Mouse (Mus musculus) liver, embryonic 13.5 days (tissue): ENCODE data around the gene Map1lc3b. TPM values are rescaled to one million over a fixed set of nuclear protein-coding genes. Genes with fewer than 3 reads are reported as not detected.

Experiments used
- ATAC-seq: fragments of 200-750 bp; cut with Nextera tagmentation; 2 replicates; pipeline ENCODE4 v1.8.0; 2017; ENCODE audit warnings: low read depth, mild to moderate bottlenecking, moderate number of reproducible peaks, moderate library complexity
- DNase-seq: peaks from one replicate; pipeline ENCODE4 v3.0.0; 2022
- H3K27ac ChIP-seq: fragments of 300-500 bp; sonication (generic); 2 replicates; pipeline ENCODE4 v1.5.1; 2015; ENCODE audit warnings: moderate library complexity, mild to moderate bottlenecking, inconsistent platforms
- H3K27me3 ChIP-seq: fragments of 300-500 bp; sonication (generic); 2 replicates; pipeline ENCODE4 v1.6.1; 2015; ENCODE audit warnings: mild to moderate bottlenecking, inconsistent platforms
- H3K36me3 ChIP-seq: fragments of 300-500 bp; sonication (generic); 2 replicates; pipeline ENCODE4 v1.6.1; 2015; ENCODE audit warnings: mild to moderate bottlenecking, inconsistent platforms
- H3K4me1 ChIP-seq: fragments of 300-500 bp; sonication (generic); replicated peaks from 2 replicates; pipeline ENCODE4 v1.6.1; 2015; ENCODE audit warnings: inconsistent platforms
- H3K4me2 ChIP-seq: fragments of 300-500 bp; sonication (generic); 2 replicates; pipeline ENCODE4 v1.6.1; 2015; ENCODE audit warnings: inconsistent platforms, mild to moderate bottlenecking, moderate library complexity
- H3K4me3 ChIP-seq: fragments of 300-500 bp; sonication (generic); replicated peaks from 2 replicates; pipeline ENCODE4 v1.5.1; 2015; ENCODE audit warnings: mild to moderate bottlenecking, inconsistent platforms
- H3K9ac ChIP-seq: fragments of 300-500 bp; sonication (generic); 2 replicates; pipeline ENCODE4 v1.6.1; 2015; ENCODE audit warnings: mild to moderate bottlenecking, inconsistent platforms
- H3K9me3 ChIP-seq: fragments of 300-500 bp; sonication (generic); replicated peaks from 2 replicates; pipeline ENCODE4 v1.6.1; 2016; ENCODE audit warnings: inconsistent platforms
- WGBS: fragments of 180-500 bp; shearing (Covaris S2); methylation state at CpG from one replicate; pipeline ENCODE4 v1.1.7; 2015; ENCODE audit not compliant: insufficient replicate concordance; 5-methylcytosine and 5-hydroxymethylcytosine counted together
- polyA plus RNA-seq: library from polyadenylated mRNA; unstranded; fragments of >200 nt; fragmentation: Nextera tagmentation; extraction: Ambion mirVana; gene quantifications from 2 replicates; pipeline ENCODE4 v1.2.1, GENCODE M21; 2015

Gene Map1lc3b
- polyA plus RNA-seq, 1 experiment from 2014 or later, result 135 TPM

- ATAC-seq, result peak; percentile 78
- Histone ChIP-seq H3K4me1 (peaks cover 87% of the 10 kb centered on the region), H3K27ac (peak overlapping the region; percentile 23; the same call in 1 of the 2 replicates), H3K36me3 (no peaks in the 10 kb centered on the region), H3K9ac (no peak overlapping the region), H3K27me3 (no peaks in the 10 kb centered on the region), H3K9me3 (no peaks in the 10 kb centered on the region), H3K4me3 (no peak overlapping the region), H3K4me2 (no peak overlapping the region)
- 52% methylated on average over 3 of the region's 3 CpGs for WGBS
- DNase-seq, result peak; percentile 34
Observed at GRCm38 (mm10) chr8:121573275-121573674, 16.9 kb upstream of the Map1lc3b start.

DNA sequence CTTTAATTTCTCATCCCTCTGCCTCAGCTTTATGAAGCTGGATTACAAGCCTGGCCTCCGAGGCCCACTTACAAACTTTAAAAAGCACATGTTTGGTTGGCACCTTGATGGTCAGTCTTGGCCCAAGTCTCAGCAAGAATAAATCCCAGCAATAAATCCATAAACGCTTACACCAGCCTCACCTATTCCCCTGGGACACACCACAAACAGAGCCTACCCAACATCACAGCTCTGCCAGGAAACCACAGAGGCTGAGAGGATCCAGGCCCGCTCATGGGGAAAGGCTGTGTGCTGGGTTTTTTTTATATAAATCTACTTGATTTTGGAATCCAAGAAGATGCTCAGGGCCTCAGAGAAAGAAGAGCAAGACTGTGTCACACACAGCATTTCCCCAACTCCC lies 14.5 kb upstream of the Map1lc3b start:
- Histone ChIP-seq H3K4me1 (peaks cover 89% of the 10 kb centered on the region), H3K4me2 (no peak overlapping the region), H3K9ac (no peak overlapping the region), H3K4me3 (no peak overlapping the region), H3K36me3 (no peaks in the 10 kb centered on the region), H3K27me3 (no peaks in the 10 kb centered on the region), H3K9me3 (no peaks in the 10 kb centered on the region), H3K27ac (no peak overlapping the region)
- ATAC-seq (no peak), DNase-seq (no peak)
- 78% methylated on average over 3 of the region's 3 CpGs for WGBS

DNA sequence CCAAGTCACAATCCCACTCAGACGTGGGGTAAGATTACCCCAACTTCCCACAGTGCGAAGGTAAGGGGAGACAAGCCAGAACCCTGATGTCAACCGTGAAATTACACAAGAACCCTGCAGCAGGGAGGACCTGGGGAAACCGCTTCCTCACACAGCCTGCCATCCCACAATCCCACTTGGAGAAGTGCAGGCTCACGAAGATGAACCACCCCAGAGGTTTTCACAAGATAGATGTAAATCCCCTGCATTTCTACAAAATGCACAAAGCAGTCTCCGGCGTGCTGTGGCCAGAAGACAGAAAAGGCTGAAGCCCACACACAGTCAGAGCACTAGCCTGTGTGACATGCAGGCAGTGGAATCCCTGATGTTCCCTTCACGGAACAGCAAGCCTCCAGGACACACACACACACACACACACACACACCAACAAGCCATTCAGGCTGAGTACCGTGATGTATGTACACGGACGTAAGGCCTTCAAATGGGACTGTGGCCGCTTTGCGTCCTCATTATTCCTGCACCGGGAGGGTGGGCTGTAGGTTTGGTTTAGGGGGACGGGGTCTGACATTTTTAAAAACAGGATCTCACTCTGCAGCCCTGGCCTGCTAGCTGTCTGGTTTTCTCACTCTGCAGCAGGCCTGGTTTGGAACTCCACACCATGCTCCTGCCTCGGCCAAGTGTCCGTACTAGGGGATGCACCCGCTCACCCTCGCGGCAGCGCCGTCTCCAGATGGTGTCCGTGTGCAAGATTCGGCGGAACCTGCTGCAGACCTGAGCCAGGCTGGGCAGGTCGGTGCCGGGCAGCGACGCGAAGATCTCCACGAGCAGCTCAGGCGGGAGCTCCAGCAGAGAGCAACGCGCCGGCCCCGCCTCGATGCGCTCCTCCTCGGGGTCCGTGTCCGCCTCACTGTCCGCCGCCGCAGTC lies 12.1 kb upstream of the Map1lc3b start:
- H3K4me2 ChIP-seq, result peak overlapping the region; percentile 99
- no peaks in the 10 kb centered on the region for H3K9me3 ChIP-seq
- H3K27me3 ChIP-seq, result no peaks in the 10 kb centered on the region
- WGBS, result 2% methylated on average over 44 of the region's 44 CpGs
- peak overlapping the region; percentile 91 for H3K9ac ChIP-seq
- no peak for DNase-seq
- peak overlapping the region; percentile 83 for H3K27ac ChIP-seq
- ATAC-seq, result no peak; the same call in 1 of the 2 replicates
- peaks cover 75% of the 10 kb centered on the region for H3K4me1 ChIP-seq
- no peaks in the 10 kb centered on the region for H3K36me3 ChIP-seq
- peak overlapping the region; percentile 88 for H3K4me3 ChIP-seq

GRCm38 (mm10) chr8:121578676-121579451 lies 11.3 kb upstream of the Map1lc3b start, which contains the start of gene Fbxo31:
TSS of gene Fbxo31 (minus strand) at chr8:121578806.
- Histone ChIP-seq H3K4me2 (peak within 1 kb of the TSS; percentile 99), H3K4me3 (peak within 1 kb of the TSS; percentile 88), H3K4me1 (peaks cover 67% of the 10 kb centered on the region), H3K27ac (peak within 1 kb of the TSS; percentile 83), H3K9ac (peak within 1 kb of the TSS; percentile 91), H3K9me3 (no peaks in the 10 kb centered on the region), H3K36me3 (no peaks in the 10 kb centered on the region), H3K27me3 (no peaks in the 10 kb centered on the region)
- 2% methylated on average over 63 of the region's 63 CpGs for WGBS
- DNase-seq (peak; percentile 92), ATAC-seq (peak; percentile 89)

DNA sequence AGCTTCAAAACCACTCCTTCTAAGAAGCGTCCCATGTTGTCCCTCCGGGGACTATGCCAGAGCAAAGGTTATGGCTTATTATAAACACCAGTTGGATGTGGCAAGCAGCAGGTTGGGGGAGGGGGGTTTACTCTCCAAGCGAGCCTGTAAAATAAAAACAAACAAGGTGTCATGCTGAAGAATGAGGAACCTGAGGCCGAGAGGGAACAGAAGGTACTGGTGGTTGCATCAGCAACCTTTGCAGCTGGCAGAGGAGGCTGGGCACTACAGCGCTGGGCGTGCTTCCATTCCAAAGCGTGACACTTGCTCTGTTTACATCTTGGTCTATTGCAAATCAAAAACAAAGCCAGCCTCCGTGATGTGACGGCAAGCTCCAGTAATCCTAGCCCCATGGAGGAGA lies 9.7 kb upstream of the Map1lc3b start:
- Histone ChIP-seq H3K27ac (peak overlapping the region; percentile 50), H3K9ac (no peak overlapping the region), H3K9me3 (no peaks in the 10 kb centered on the region), H3K36me3 (no peaks in the 10 kb centered on the region), H3K4me2 (0 out of 2 replicates have a peak overlapping the region, but pooled peaks have one; percentile 99), H3K4me1 (peaks cover 62% of the 10 kb centered on the region), H3K4me3 (no peak overlapping the region), H3K27me3 (no peaks in the 10 kb centered on the region)
- WGBS, result 39% methylated on average over 9 of the region's 9 CpGs
- ATAC-seq, result no peak
- DNase-seq, result no peak

DNA sequence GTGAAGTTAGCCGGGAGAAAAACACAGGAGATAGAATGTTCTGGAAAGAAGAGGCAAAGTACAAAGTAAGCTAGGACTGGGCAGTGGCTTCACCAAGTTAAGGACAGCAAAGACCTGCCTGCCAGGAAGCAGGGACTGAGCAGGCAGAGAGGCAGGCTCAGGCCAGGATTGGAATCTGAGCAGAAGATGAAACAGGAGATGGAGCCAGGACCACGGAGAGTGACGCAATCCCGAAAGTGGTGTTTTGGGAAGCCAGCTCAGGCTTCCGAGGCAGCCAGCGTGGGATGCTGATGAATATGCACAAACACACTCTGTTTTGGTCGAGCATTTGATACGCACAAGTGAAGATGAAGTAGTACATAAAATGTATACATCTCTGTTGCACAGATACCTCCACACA lies 6.5 kb upstream of the Map1lc3b start:
- H3K4me1 ChIP-seq, result peaks cover 61% of the 10 kb centered on the region
- H3K36me3 ChIP-seq, result no peaks in the 10 kb centered on the region
- H3K4me3 ChIP-seq, result no peak overlapping the region
- WGBS, result 46% methylated on average over 8 of the region's 8 CpGs
- H3K9ac ChIP-seq, result no peak overlapping the region
- ATAC-seq (no peak), DNase-seq (no peak)
- no peaks in the 10 kb centered on the region for H3K27me3 ChIP-seq
- H3K4me2 ChIP-seq, result no peak overlapping the region
- no peak overlapping the region for H3K27ac ChIP-seq
- no peaks in the 10 kb centered on the region for H3K9me3 ChIP-seq

GRCm38 (mm10) chr8:121584730-121585129 lies 5.4 kb upstream of the Map1lc3b start:
- peak; percentile 25 for DNase-seq
- Histone ChIP-seq H3K36me3 (no peaks in the 10 kb centered on the region), H3K9ac (peak overlapping the region; percentile 85), H3K4me1 (peaks cover 63% of the 10 kb centered on the region), H3K9me3 (no peaks in the 10 kb centered on the region), H3K27ac (peak overlapping the region; percentile 90), H3K4me3 (peak overlapping the region; percentile 75), H3K4me2 (peak overlapping the region; percentile 79), H3K27me3 (no peaks in the 10 kb centered on the region)
- no peak for ATAC-seq
- WGBS, result 26% methylated on average over 13 of the region's 13 CpGs

- WGBS, result under 1% methylated on average over 47 of the region's 47 CpGs
- no peaks in the 10 kb centered on the region for H3K9me3 ChIP-seq
- peak overlapping the region; percentile 90 for H3K27ac ChIP-seq
- ATAC-seq, result peak; percentile 85
- peak overlapping the region; percentile 79 for H3K4me2 ChIP-seq
- DNase-seq, result peak; percentile 99
- peak overlapping the region; percentile 75 for H3K4me3 ChIP-seq
- peak overlapping the region; percentile 85 for H3K9ac ChIP-seq
- no peaks in the 10 kb centered on the region for H3K27me3 ChIP-seq
- H3K4me1 ChIP-seq, result peaks cover 61% of the 10 kb centered on the region
- no peaks in the 10 kb centered on the region for H3K36me3 ChIP-seq
Observed at GRCm38 (mm10) chr8:121585159-121585825, 4.9 kb upstream of the Map1lc3b start.

DNA sequence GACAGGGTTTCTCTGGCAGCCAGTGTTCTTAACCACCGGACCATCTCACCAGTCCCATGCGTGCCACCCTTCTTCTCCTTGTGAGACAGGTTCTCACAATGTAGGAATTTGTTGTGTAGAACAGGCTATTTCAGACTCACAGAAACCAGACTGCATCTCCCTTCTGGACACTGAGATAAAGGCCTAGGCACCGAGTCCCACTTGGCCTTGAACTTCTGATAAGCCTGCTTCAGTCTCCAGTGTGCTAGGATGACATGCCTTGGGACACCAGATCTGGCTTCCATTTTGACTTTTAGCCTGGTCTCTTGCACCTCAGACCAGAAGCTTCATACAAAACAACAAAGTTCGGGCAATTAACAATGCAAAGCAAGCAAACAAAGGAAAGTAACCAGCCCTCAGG lies 1.4 kb upstream of the Map1lc3b start:
- no peaks in the 10 kb centered on the region for H3K27me3 ChIP-seq
- WGBS, result 18% methylated on average over 4 of the region's 4 CpGs
- ATAC-seq (peak; percentile 68), DNase-seq (peak; percentile 77)
- H3K36me3 ChIP-seq, result peaks cover 12% of the 10 kb centered on the region
- peak overlapping the region; percentile 96 for H3K9ac ChIP-seq
- H3K4me1 ChIP-seq, result peaks cover 72% of the 10 kb centered on the region
- peak overlapping the region; percentile 15; the same call in 1 of the 2 replicates for H3K4me3 ChIP-seq
- peak overlapping the region; percentile 87 for H3K4me2 ChIP-seq
- H3K9me3 ChIP-seq, result no peaks in the 10 kb centered on the region
- peak overlapping the region; percentile 97 for H3K27ac ChIP-seq

GRCm38 (mm10) chr8:121589205-121589726 lies 895 bp upstream of the Map1lc3b start:
- Histone ChIP-seq H3K36me3 (peaks cover 17% of the 10 kb centered on the region), H3K27me3 (no peaks in the 10 kb centered on the region), H3K9me3 (no peaks in the 10 kb centered on the region), H3K4me3 (peak overlapping the region; percentile 15), H3K9ac (peak overlapping the region; percentile 96), H3K4me2 (peak overlapping the region; percentile 87), H3K27ac (peak overlapping the region; percentile 97), H3K4me1 (peaks cover 75% of the 10 kb centered on the region)
- 21% methylated on average over 2 of the region's 2 CpGs for WGBS
- peak; percentile 58 for DNase-seq
- peak; percentile 8 for ATAC-seq
